Mouse (Mus musculus) layer of hippocampus, adult 2 months (tissue): Measurements from ENCODE around the gene Hmgn3. TPM values are rescaled to one million over a fixed set of nuclear protein-coding genes. Genes with fewer than 3 reads are reported as not detected.
"Not testable (repeated sequence)": the region's sequence is repeated elsewhere in the genome, so short reads cannot be mapped to it uniquely, and the experiment has no call there.

Experiments
- DNase-seq, 2 experiments: peaks; one replicate each; pipeline ENCODE4 v3.0.0; 2022; ENCODE audit warnings: low spot score in 2 of 2
- H3K27ac ChIP-seq: fragments of 200-600 bp; 2 replicates; pipeline ENCODE4 v1.8.1; 2022
- H3K4me3 ChIP-seq: fragments of 200-600 bp; 2 replicates; pipeline ENCODE4 v1.8.1; 2022; ENCODE audit warnings: mild to moderate bottlenecking
- CTCF ChIP-seq: fragments of 200-600 bp; conservative IDR thresholded peaks from 2 replicates; pipeline ENCODE4 v1.8.1; 2022; ENCODE audit warnings: antibody characterized with exemption, mild to moderate bottlenecking, moderate library complexity
- long read RNA-seq, 2 experiments: library from polyadenylated mRNA; stranded (forward); transcript quantifications; one replicate each; pipeline ENCODE4 v2.0.0; 2021; ENCODE audit warnings: borderline mapping rate in 2 of 2
- total RNA-seq, 2 experiments: library from RNA; stranded (reverse); gene quantifications; 2 replicates each; pipeline ENCODE4 v1.2.3; 2021

Gene Hmgn3
- total RNA-seq: 10 to 100 TPM; 86.8 to 89.5 TPM
- long read RNA-seq, experiment 1, transcript Hmgn3-202 (6 exons, 983 nt): minor isoform, 14 of 78 reads
- long read RNA-seq, experiment 1, transcript Hmgn3-203 (5 exons, 1,391 nt): minor isoform, 26 of 78 reads
- long read RNA-seq, experiment 1, transcript Hmgn3-201 (6 exons, 862 nt): major isoform, 28 of 78 reads
- long read RNA-seq, experiment 1, partial matches to known transcripts: 7 of 78 reads
- long read RNA-seq, experiment 1, other reads (novel, unspliced or antisense): 2 of 78 reads
- long read RNA-seq, experiment 2, transcript Hmgn3-201 (6 exons, 862 nt): major isoform, 37 of 106 reads
- long read RNA-seq, experiment 2, transcript Hmgn3-202 (6 exons, 983 nt): minor isoform, 17 of 106 reads
- long read RNA-seq, experiment 2, transcript Hmgn3-203 (5 exons, 1,391 nt): minor isoform, 35 of 106 reads
- long read RNA-seq, experiment 2, partial matches to known transcripts: 10 of 106 reads
- long read RNA-seq, experiment 2, other reads (novel, unspliced or antisense): 5 of 106 reads

- peak within 1 kb of the TSS; percentile 92 for H3K4me3 ChIP-seq
- TF ChIP-seq CTCF: no peak
- peak within 1 kb of the TSS; percentile 95 for H3K27ac ChIP-seq
- peak; percentile 96 for DNase-seq
Observed at GRCm38 (mm10) chr9:83146446-83147188, at the start of gene Hmgn3. Hmgn3 (minus strand) TSS chr9:83146685.

GRCm38 (mm10) chr9:83195765-83196164 is 49.3 kb upstream of the Hmgn3 start:
- DNase-seq: no peak
- TF ChIP-seq CTCF: no peak
- H3K27ac ChIP-seq: no peak overlapping the region
- H3K4me3 ChIP-seq: no peak overlapping the region

DNA sequence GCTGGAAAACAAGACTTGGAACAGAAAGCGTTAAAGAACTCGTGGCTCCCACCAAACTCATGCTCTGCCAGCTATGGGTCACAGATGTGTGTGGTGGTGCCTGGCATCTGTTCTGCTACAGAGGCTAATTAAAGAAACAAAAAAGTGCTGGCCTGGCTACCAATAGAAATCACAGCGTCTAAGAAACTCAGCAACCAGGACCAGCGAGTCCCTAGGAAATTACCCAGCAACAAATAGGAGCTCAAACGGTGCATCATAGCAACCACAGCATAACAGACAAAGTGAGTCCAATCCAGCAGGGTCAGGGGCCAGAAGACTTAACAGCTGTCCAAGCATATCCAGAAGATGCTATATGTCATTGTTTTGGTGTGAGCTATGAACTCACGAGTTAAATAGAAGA is 48.5 kb upstream of the Hmgn3 start:
- TF ChIP-seq CTCF: no peak
- no peak overlapping the region for H3K4me3 ChIP-seq
- peak in 1 of 2 experiments; percentile 17 for DNase-seq
- no peak overlapping the region for H3K27ac ChIP-seq

GRCm38 (mm10) chr9:83187752-83188151 is 41.3 kb upstream of the Hmgn3 start:
- Histone ChIP-seq H3K27ac (no peak overlapping the region), H3K4me3 (no peak overlapping the region)
- no peak for DNase-seq
- no peak for TF ChIP-seq CTCF

DNA sequence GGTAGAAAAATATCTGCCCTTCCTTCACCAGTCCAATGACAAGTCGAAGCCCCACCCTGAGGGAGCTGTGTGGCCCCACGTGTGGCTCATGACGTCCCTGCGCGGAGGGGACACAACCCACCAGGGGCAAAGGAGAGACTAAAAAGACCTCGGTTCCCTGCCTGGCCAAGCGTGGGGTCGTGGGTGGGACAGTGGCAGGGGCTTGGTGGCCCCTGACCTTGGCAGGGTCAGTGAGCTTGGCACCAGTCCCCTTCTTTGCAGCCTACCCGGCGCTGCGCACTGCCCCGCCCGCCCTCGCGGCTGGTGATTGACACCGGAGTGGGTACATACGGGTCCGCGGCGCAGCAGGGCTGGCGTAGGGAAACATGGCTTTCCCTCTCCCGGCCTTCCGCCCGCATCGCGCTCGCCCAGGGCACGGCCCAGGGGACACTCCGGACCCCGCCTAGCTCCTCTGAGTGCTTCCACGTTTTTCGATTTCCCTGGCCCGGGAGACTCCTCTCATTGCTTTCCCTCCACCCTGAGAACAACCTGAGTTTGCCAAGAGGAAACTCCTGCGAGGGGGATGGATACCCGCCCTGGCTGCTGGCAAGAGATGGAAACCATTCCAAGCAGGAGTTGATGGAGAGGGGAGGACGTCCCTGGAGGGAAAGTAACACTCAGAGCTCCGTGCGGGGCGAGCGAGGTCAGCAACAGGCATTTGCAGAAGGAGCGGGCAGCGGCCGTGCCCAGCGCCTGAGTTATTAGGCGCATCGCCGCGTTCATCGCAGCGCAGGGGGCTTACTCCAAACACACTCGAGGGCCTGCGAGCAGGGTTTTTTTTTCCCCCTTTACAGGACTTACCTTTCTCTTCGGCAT is 667 bp downstream of the Hmgn3 start:
- peak; percentile 65 to 75 for DNase-seq
- TF ChIP-seq CTCF: no peak
- Histone ChIP-seq H3K27ac (peak overlapping the region; percentile 95), H3K4me3 (peak overlapping the region; percentile 92)

DNA sequence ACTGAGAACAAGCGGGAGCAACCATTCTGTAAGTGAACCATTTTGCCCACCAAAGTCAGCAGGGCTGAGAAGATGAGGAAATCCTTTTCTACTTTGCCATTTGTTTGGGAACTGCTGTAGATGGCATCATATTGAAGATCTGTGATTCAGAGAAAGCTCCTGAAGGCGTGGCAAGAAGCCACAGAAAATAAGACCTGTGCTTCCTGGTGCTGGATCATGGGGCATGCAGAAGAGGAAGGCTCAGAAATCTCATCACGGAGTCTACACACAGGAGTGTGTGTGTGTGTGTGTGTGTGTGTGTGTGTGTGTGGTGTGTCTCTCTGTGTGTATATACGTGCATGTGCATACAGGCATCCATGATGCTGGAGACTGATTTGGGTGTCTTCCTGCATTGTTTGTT is 16.7 kb downstream of the Hmgn3 start:
- DNase-seq: no peak
- TF ChIP-seq CTCF: no peak
- no peak overlapping the region for H3K4me3 ChIP-seq
- H3K27ac ChIP-seq: no peak overlapping the region

DNA sequence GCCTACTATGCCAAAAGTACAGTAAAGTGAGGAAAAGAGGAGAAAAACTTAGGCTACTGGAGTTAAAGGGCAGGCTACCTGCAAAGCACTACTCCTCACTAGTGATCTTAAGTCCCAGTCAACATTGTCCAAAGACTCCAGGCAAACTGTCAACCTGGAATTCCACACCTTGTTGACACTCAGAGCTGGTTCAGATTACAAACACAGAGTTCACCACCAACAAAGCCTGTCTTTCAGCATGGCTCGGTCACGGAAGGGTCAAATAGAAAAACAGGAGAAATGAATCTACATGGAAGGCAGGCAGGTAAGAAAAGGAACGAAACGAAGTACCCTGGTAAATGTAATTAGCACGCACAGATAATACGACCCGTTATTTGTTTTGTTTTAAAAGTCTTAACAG is 18.6 kb downstream of the Hmgn3 start:
- TF ChIP-seq CTCF: no peak
- H3K4me3 ChIP-seq: no peak overlapping the region
- no peak for DNase-seq
- H3K27ac ChIP-seq: no peak overlapping the region

GRCm38 (mm10) chr9:83126482-83126881 is 20.0 kb downstream of the Hmgn3 start:
- H3K4me3 ChIP-seq, DNase-seq: not testable (repeated sequence)

GRCm38 (mm10) chr9:83119211-83119610 is 27.3 kb downstream of the Hmgn3 start:
- no peak for DNase-seq
- Histone ChIP-seq H3K27ac (no peak overlapping the region), H3K4me3 (no peak overlapping the region)
- no peak for TF ChIP-seq CTCF

More at GRCm38 (mm10) chr9:83126482-83126881, 20.0 kb downstream of the Hmgn3 start:
- not testable (repeated sequence) for H3K27ac ChIP-seq

DNA sequence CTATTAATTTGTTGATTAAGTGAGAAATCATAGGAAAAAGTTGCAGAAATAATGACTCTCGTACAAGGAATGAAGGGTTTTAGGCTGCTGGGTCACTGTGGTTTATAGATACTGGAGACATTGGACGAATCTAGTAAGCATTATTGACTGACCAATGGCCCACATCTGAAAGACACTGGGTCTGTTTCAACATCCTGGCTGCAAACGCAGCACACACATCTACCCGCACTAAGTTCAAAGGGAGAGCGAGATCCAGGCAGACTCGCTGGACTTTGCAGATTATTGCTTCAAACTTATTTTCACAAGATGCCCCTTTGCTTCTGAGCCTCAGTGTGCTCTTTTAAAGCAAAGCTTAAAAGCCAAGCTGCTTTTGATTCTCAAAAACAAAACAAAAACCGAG is 29.0 kb downstream of the Hmgn3 start:
- Histone ChIP-seq H3K4me3 (no peak overlapping the region), H3K27ac (no peak overlapping the region)
- no peak for TF ChIP-seq CTCF
- DNase-seq: no peak

- H3K27ac ChIP-seq: no peak overlapping the region
- H3K4me3 ChIP-seq: no peak overlapping the region
- TF ChIP-seq CTCF: no peak
- DNase-seq: no peak
Observed at GRCm38 (mm10) chr9:83116774-83117474, 29.6 kb downstream of the Hmgn3 start.

DNA sequence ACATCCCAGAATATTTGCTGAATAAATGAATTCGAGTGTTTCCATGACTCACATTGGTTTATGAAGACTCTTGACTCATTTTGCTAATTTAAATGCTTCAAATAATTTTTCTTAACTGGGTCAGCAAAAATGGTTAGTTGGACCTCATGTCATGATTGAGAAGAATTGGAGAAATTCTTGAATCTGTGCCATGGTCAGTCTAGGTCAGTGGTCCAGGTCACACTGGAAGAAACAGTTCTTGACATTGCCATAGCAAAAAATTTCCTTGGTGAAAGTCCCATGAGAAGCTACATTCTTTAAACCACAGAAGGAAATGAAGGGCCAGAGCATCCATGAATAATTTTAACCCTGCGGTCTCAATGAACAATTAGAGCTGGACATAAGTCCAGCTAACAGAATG is 30.8 kb downstream of the Hmgn3 start:
- TF ChIP-seq CTCF: no peak
- Histone ChIP-seq H3K27ac (no peak overlapping the region), H3K4me3 (no peak overlapping the region)
- no peak for DNase-seq
